Comparison of ENCODE assay signal across 9 mouse cellular contexts in genomic region chr9:59340002-59340401, GRCm38 (mm10). TPM values are rescaled to one million over a fixed set of nuclear protein-coding genes. Genes with fewer than 3 reads are reported as not detected.
DNase-seq lines count a peak whose midpoint lies in the region; ATAC-seq and TF ChIP-seq lines count a peak whose summit lies in the region.
"Had no signal": no experiment of that assay in that cellular context is flagged by ENCODE, and none has a peak within 500 bp of the region (broad histone marks: within the 10 kb centered on the region; RNA-seq: fewer than 3 reads in every experiment).

No protein-coding gene starts in this region.

- in situ Hi-C loops in Patski (cut with MboI; ENCODE audit: low pct_unique_long_range_greater_than_20kb), result loop anchor here (5.0 kb wide), 1 partner anchor 227 kb away; no protein-coding TSS in a partner anchor

- no peaks in the 10 kb centered on the region for H3K4me1 ChIP-seq in intestine, postnatal 0 days (replicated peaks; ENCODE audit: control insufficient read depth, insufficient read depth, low read length)
- H3K4me1 ChIP-seq in intestine, embryonic 15.5 days (replicated peaks), result 0 out of 2 replicates have a peak, but pooled peaks cover 3% of the 10 kb centered on the region
- peaks cover 8 to 9% of the 10 kb centered on the region in 2 experiments; a peak in 3 of 4 replicates for H3K4me1 ChIP-seq in liver, embryonic 14.5 days (replicated peaks; ENCODE audit: control insufficient read depth in 2 of 2, insufficient read depth in 2 of 2, low read length in 1 of 2)
- no peaks in the 10 kb centered on the region for H3K4me1 ChIP-seq in midbrain, embryonic 16.5 days (ENCODE audit: control insufficient read depth, insufficient read depth, low read length)

- peak; percentile 73 for DNase-seq in CD4-positive, CD25-positive, alpha-beta regulatory T cell, adult 2 months (ENCODE audit: low read depth, low spot score)
- DNase-seq in Patski (ENCODE audit: low read depth, low spot score), result no peak
- peak in 1 of 3 experiments; percentile 22 for DNase-seq in liver, embryonic 14.5 days (ENCODE audit: low read depth in 3 of 3, low spot score in 3 of 3)
- DNase-seq in urinary bladder, adult 18-20 months (ENCODE audit: low spot score in 2 of 2), result no peak
- no peak for DNase-seq in right cerebral cortex, postnatal 36 days (ENCODE audit: low spot score in 2 of 2)

- no peak for ATAC-seq in intestine, postnatal 0 days
- no peak for ATAC-seq in intestine, embryonic 15.5 days
- no peak for ATAC-seq in Patski
- ATAC-seq in liver, embryonic 14.5 days (ENCODE audit: insufficient read depth), result no peak
- ATAC-seq in midbrain, embryonic 16.5 days, result no peak

- POLR2A ChIA-PET in Patski (lab: Charles Lee), result no interaction called here

- H3K4me2 ChIP-seq in intestine, postnatal 0 days (replicated peaks; ENCODE audit: low read depth), result no peak overlapping the region
- H3K4me2 ChIP-seq in intestine, embryonic 15.5 days (replicated peaks), result no peak overlapping the region
- H3K4me2 ChIP-seq in liver, embryonic 14.5 days (ENCODE audit: low read depth), result no peak overlapping the region
- H3K4me2 ChIP-seq in midbrain, embryonic 16.5 days (ENCODE audit: low read length), result no peak overlapping the region
- H3K4me2 ChIP-seq: lung, embryonic 15.5 days had no signal

- H3K4me3 ChIP-seq in intestine, postnatal 0 days (ENCODE audit: low read depth, low read length), result no peak overlapping the region
- H3K4me3 ChIP-seq in intestine, embryonic 15.5 days (replicated peaks), result no peak overlapping the region
- H3K4me3 ChIP-seq in liver, embryonic 14.5 days (ENCODE audit: insufficient read depth in 1 of 2, low read depth in 2 of 2, low read length in 2 of 2), result no peak overlapping the region
- no peak overlapping the region for H3K4me3 ChIP-seq in midbrain, embryonic 16.5 days (ENCODE audit: low read depth, low read length)
- H3K4me3 ChIP-seq: lung, embryonic 15.5 days had no signal

- no peaks in the 10 kb centered on the region for H3K9me3 ChIP-seq in intestine, postnatal 0 days (ENCODE audit: control insufficient read depth)
- no peaks in the 10 kb centered on the region for H3K9me3 ChIP-seq in intestine, embryonic 15.5 days
- H3K9me3 ChIP-seq in liver, embryonic 14.5 days (ENCODE audit: control insufficient read depth, low read length), result no peaks in the 10 kb centered on the region
- no peaks in the 10 kb centered on the region for H3K9me3 ChIP-seq in midbrain, embryonic 16.5 days (replicated peaks; ENCODE audit: control insufficient read depth, low read length, poor library complexity, severe bottlenecking)
- H3K9me3 ChIP-seq: lung, embryonic 15.5 days had no signal

- no peaks in the 10 kb centered on the region for H3K36me3 ChIP-seq in intestine, postnatal 0 days (ENCODE audit: control insufficient read depth, insufficient read depth)
- H3K36me3 ChIP-seq in intestine, embryonic 15.5 days, result no peaks in the 10 kb centered on the region
- no peaks in the 10 kb centered on the region for H3K36me3 ChIP-seq in liver, embryonic 14.5 days (replicated peaks; ENCODE audit: control insufficient read depth, insufficient read depth, low read depth)
- peaks cover 31% of the 10 kb centered on the region for H3K36me3 ChIP-seq in midbrain, embryonic 16.5 days (ENCODE audit: control insufficient read depth, insufficient read depth, low read length)

- peak; percentile 64 for TF ChIP-seq CTCF in intestine, postnatal 0 days (IDR thresholded peaks at IDR 0.05; ENCODE audit: low read depth)
- peak; percentile 81 for TF ChIP-seq CTCF in Patski (IDR thresholded peaks at IDR 0.05)
- peak; percentile 63 for TF ChIP-seq CTCF in liver, embryonic 14.5 days (IDR thresholded peaks at IDR 0.05; ENCODE audit: low read depth)

- H3K9ac ChIP-seq in intestine, postnatal 0 days (ENCODE audit: low read depth, low read length), result no peak overlapping the region
- H3K9ac ChIP-seq in intestine, embryonic 15.5 days, result no peak overlapping the region
- H3K9ac ChIP-seq in liver, embryonic 14.5 days (replicated peaks), result no peak overlapping the region
- no peak overlapping the region for H3K9ac ChIP-seq in midbrain, embryonic 16.5 days (ENCODE audit: low read depth, low read length)
- H3K9ac ChIP-seq: lung, embryonic 15.5 days had no signal

- TF ChIP-seq EP300 in liver, embryonic 14.5 days (IDR thresholded peaks at IDR 0.05; ENCODE audit: low read depth), result no peak

- WGBS in intestine, postnatal 0 days, result 85% methylated on average over 9 of the region's 9 CpGs
- 84% methylated on average over 9 of the region's 9 CpGs for WGBS in intestine, embryonic 15.5 days
- WGBS in liver, embryonic 14.5 days (ENCODE audit: insufficient replicate concordance), result 70% methylated on average over 9 of the region's 9 CpGs
- 90% methylated on average over 9 of the region's 9 CpGs for WGBS in midbrain, embryonic 16.5 days

- CTCF ChIA-PET in Patski (lab: Charles Lee), result interaction anchor here (0.7 to 2.1 kb wide), 8 partner anchors 8 to 245 kb away, joined by 3 to 7 read pairs (median 3); partner anchors contain the start of gene Bbs4

- H3K27me3 ChIP-seq in intestine, postnatal 0 days (replicated peaks; ENCODE audit: control insufficient read depth, insufficient read depth, low read length), result no peaks in the 10 kb centered on the region
- no peaks in the 10 kb centered on the region for H3K27me3 ChIP-seq in intestine, embryonic 15.5 days (replicated peaks)
- no peaks in the 10 kb centered on the region for H3K27me3 ChIP-seq in Patski
- H3K27me3 ChIP-seq in liver, embryonic 14.5 days (ENCODE audit: control insufficient read depth, insufficient read depth, low read length), result no peaks in the 10 kb centered on the region
- H3K27me3 ChIP-seq in midbrain, embryonic 16.5 days (ENCODE audit: control insufficient read depth, insufficient read depth, low read depth, low read length), result no peaks in the 10 kb centered on the region
- H3K27me3 ChIP-seq: lung, embryonic 15.5 days had no signal

- H3K27ac ChIP-seq in intestine, postnatal 0 days (ENCODE audit: low read depth, low read length), result no peak overlapping the region
- H3K27ac ChIP-seq in intestine, embryonic 15.5 days, result no peak overlapping the region
- no peak overlapping the region for H3K27ac ChIP-seq in liver, embryonic 14.5 days
- H3K27ac ChIP-seq in midbrain, embryonic 16.5 days (ENCODE audit: low read length), result no peak overlapping the region
- H3K27ac ChIP-seq: lung, embryonic 15.5 days had no signal

RNA-seq across cellular contexts. Expression of gene Bbs4, which starts 13.3 kb away (rescaled TPM):
- 4.5 and 5.4 TPM in 2 replicates for polyA plus RNA-seq in intestine, postnatal 0 days (2015; fragmentation: Nextera tagmentation; extraction: Ambion mirVana)
- 8.9 and 9.6 TPM in 2 replicates for polyA plus RNA-seq in intestine, embryonic 15.5 days (2015; fragmentation: Nextera tagmentation; extraction: Ambion mirVana)
- polyA plus RNA-seq in Patski (2021), result 11.2 TPM
- 0.70 and 1.1 TPM in 2 replicates for polyA plus RNA-seq in liver, embryonic 14.5 days (2012; rRNA removed)
- polyA plus RNA-seq in liver, embryonic 14.5 days (2014; fragmentation: Nextera tagmentation; extraction: Ambion mirVana), result 1.6 and 2.5 TPM in 2 replicates
- 53.5 and 55.6 TPM in 2 replicates for polyA plus RNA-seq in midbrain, embryonic 16.5 days (2015; fragmentation: Nextera tagmentation; extraction: Ambion mirVana)

RNA-seq across cellular contexts. Expression of gene Adpgk, which starts 48.6 kb away (rescaled TPM):
- 8.0 and 8.4 TPM in 2 replicates for polyA plus RNA-seq in intestine, postnatal 0 days (2015; fragmentation: Nextera tagmentation; extraction: Ambion mirVana)
- 31.1 and 31.3 TPM in 2 replicates for polyA plus RNA-seq in intestine, embryonic 15.5 days (2015; fragmentation: Nextera tagmentation; extraction: Ambion mirVana)
- 32.6 TPM for polyA plus RNA-seq in Patski (2021)
- 10.5 and 14.0 TPM in 2 replicates for polyA plus RNA-seq in liver, embryonic 14.5 days (2012; rRNA removed)
- polyA plus RNA-seq in liver, embryonic 14.5 days (2014; fragmentation: Nextera tagmentation; extraction: Ambion mirVana), result 17.6 and 18.5 TPM in 2 replicates
- 19.7 and 21.9 TPM in 2 replicates for polyA plus RNA-seq in midbrain, embryonic 16.5 days (2015; fragmentation: Nextera tagmentation; extraction: Ambion mirVana)
